Mouse (Mus musculus) neural tube, embryonic 13.5 days (tissue): ENCODE measurements around the gene Denr. TPM values are rescaled to one million over a fixed set of nuclear protein-coding genes. Genes with fewer than 3 reads are reported as not detected.

Experiments
- ATAC-seq: fragments of 200-750 bp; cut with Nextera tagmentation; 2 replicates; pipeline ENCODE4 v1.8.0; 2017; ENCODE audit warnings: low read depth, mild to moderate bottlenecking, moderate TSS enrichment, moderate library complexity
- H3K27ac ChIP-seq: fragments of 300-500 bp; sonication (generic); replicated peaks from 2 replicates; pipeline ENCODE4 v1.5.1; 2015; ENCODE audit warnings: moderate library complexity, mild to moderate bottlenecking, inconsistent platforms
- H3K27me3 ChIP-seq: fragments of 300-500 bp; sonication (generic); 2 replicates; pipeline ENCODE4 v1.6.1; 2015; ENCODE audit warnings: mild to moderate bottlenecking, inconsistent platforms
- H3K36me3 ChIP-seq: fragments of 300-500 bp; sonication (generic); 2 replicates; pipeline ENCODE4 v1.6.1; 2015; ENCODE audit warnings: mild to moderate bottlenecking, inconsistent platforms
- H3K4me1 ChIP-seq: fragments of 300-500 bp; sonication (generic); replicated peaks from 2 replicates; pipeline ENCODE4 v1.6.1; 2015; ENCODE audit warnings: inconsistent platforms
- H3K4me2 ChIP-seq: fragments of 300-500 bp; sonication (generic); 2 replicates; pipeline ENCODE4 v1.6.1; 2015; ENCODE audit warnings: inconsistent platforms, mild to moderate bottlenecking, moderate library complexity
- H3K4me3 ChIP-seq: fragments of 300-500 bp; sonication (generic); 2 replicates; pipeline ENCODE4 v1.5.1; 2015; ENCODE audit warnings: mild to moderate bottlenecking, inconsistent platforms
- H3K9ac ChIP-seq: fragments of 300-500 bp; sonication (generic); 2 replicates; pipeline ENCODE4 v1.6.1; 2015; ENCODE audit warnings: moderate library complexity, mild to moderate bottlenecking, inconsistent platforms
- H3K9me3 ChIP-seq: fragments of 300-500 bp; sonication (generic); 2 replicates; pipeline ENCODE4 v1.6.1; 2016; ENCODE audit warnings: inconsistent platforms
- WGBS: fragments of 180-500 bp; shearing (Covaris S2); methylation state at CpG from one replicate; pipeline ENCODE4 v1.1.7; 2015; 5-methylcytosine and 5-hydroxymethylcytosine counted together
- polyA plus RNA-seq: library from polyadenylated mRNA; unstranded; fragments of >200 nt; fragmentation: Nextera tagmentation; extraction: Ambion mirVana; gene quantifications from 2 replicates; pipeline ENCODE4 v1.2.1, GENCODE M21; 2015

Denr gene
- polyA plus RNA-seq, 1 experiment from 2014 or later, result 133 TPM

DNA sequence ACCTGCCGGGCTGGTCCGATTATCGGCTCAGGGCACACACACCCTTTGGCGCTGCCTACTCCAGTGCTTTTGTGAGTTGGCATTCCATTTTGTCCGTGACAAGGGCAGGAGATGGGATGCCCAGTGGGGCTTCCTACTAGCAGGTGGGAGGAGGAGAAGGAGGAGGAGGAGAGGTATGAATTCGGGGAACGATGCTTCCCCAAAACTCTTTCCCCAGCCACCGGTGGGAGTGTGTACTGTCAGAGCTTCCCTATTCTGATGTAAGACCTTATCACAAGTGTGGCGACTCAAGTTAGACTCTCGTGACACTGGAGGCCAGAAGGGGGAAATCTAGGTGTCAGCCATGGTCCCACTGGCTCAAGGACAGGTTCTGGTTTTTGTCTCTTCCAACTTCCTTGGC, 22.6 kb upstream of the Denr start:
- ATAC-seq, result no peak
- H3K36me3 ChIP-seq, result no peaks in the 10 kb centered on the region
- no peaks in the 10 kb centered on the region for H3K9me3 ChIP-seq
- no peak overlapping the region for H3K27ac ChIP-seq
- no peaks in the 10 kb centered on the region for H3K27me3 ChIP-seq
- no peaks in the 10 kb centered on the region for H3K4me1 ChIP-seq
- no peak overlapping the region for H3K4me3 ChIP-seq
- no peak overlapping the region for H3K4me2 ChIP-seq
- no peak overlapping the region for H3K9ac ChIP-seq
- WGBS, result 80% methylated on average over 10 of the region's 10 CpGs

DNA sequence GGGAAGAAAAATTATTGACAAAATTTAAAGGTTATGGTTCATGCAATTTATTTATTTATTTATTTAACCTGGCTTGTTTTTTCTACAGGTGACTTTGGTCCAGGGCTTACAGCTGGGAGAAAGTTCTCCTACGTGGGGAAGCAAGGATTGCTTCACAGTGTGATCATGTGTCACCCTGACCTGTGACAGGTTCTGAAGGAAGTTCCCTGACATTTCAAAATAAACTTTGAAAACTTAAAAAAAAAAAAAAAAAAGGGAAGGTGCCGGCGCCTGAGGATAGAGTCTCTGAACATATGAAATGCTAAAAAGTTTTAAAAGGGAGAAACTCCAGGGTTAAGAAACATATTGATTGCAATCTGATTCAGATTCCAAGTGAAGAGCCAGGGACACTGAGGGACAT, 20.6 kb upstream of the Denr start:
- Histone ChIP-seq H3K4me1 (no peaks in the 10 kb centered on the region), H3K9ac (no peak overlapping the region), H3K36me3 (no peaks in the 10 kb centered on the region), H3K4me2 (no peak overlapping the region), H3K4me3 (no peak overlapping the region), H3K27ac (no peak overlapping the region), H3K9me3 (no peaks in the 10 kb centered on the region), H3K27me3 (no peaks in the 10 kb centered on the region)
- ATAC-seq, result no peak
- WGBS, result 88% methylated on average over 3 of the region's 3 CpGs

DNA sequence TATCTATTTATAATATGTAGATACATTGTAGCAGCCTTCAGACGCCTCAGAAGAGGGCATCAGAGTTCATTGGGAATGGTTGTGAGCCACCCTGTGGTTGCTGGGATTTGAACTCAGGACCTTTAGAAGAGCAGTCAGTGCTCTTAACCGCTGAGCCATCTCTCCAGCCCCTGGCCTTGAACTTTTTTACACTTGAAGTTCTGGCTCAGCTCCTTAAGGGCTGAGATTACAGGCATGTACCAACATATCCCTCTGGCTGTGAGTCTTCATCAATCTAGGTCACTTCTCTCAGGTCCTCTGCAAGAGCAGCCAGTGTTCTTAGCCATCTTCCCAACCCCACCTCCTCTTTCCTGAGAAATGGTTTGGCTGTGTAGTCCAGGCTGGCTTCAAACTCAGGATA, 16.7 kb upstream of the Denr start:
- H3K27ac ChIP-seq, result no peak overlapping the region
- H3K27me3 ChIP-seq, result no peaks in the 10 kb centered on the region
- H3K4me1 ChIP-seq, result no peaks in the 10 kb centered on the region
- no peak overlapping the region for H3K4me2 ChIP-seq
- WGBS, result 74% methylated on average over 2 of the region's 2 CpGs
- no peaks in the 10 kb centered on the region for H3K9me3 ChIP-seq
- H3K9ac ChIP-seq, result no peak overlapping the region
- no peak overlapping the region for H3K4me3 ChIP-seq
- ATAC-seq, result no peak
- H3K36me3 ChIP-seq, result no peaks in the 10 kb centered on the region

GRCm38 (mm10) chr5:123890987-123891386, 16.0 kb upstream of the Denr start:
- Histone ChIP-seq H3K9ac (no peak overlapping the region), H3K4me1 (no peaks in the 10 kb centered on the region), H3K27ac (no peak overlapping the region), H3K36me3 (no peaks in the 10 kb centered on the region), H3K9me3 (no peaks in the 10 kb centered on the region), H3K4me2 (no peak overlapping the region), H3K4me3 (no peak overlapping the region), H3K27me3 (no peaks in the 10 kb centered on the region)
- ATAC-seq, result no peak
- 79% methylated on average over 5 of the region's 5 CpGs for WGBS

- Histone ChIP-seq H3K4me1 (no peaks in the 10 kb centered on the region), H3K9ac (no peak overlapping the region; the same call in 1 of the 2 replicates), H3K27me3 (no peaks in the 10 kb centered on the region), H3K4me2 (no peak overlapping the region), H3K36me3 (no peaks in the 10 kb centered on the region), H3K27ac (no peak overlapping the region), H3K4me3 (no peak overlapping the region), H3K9me3 (no peaks in the 10 kb centered on the region)
- ATAC-seq, result no peak
- WGBS, result 52% methylated on average over 6 of the region's 6 CpGs
Observed at GRCm38 (mm10) chr5:123891669-123892068, 15.3 kb upstream of the Denr start.

DNA sequence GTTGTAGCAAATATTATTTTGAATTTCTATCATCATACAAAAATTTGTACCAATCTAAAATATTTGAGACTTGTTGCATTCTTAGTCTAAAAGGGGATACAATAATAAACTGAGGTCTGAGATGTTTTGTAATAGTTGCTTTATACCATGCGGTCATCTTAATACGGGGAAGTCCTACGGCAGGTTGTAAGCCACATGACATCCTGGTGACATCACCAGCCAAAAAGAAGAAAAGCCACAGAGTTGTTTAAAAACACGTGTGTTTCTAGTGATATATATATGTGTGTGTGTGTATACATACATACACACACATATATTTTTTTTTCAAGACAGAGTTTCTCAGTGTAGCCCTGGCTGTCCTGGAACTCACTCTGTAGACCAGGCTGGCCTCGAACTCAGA, 13.5 kb upstream of the Denr start:
- no peaks in the 10 kb centered on the region for H3K27me3 ChIP-seq
- H3K4me1 ChIP-seq, result no peaks in the 10 kb centered on the region
- no peaks in the 10 kb centered on the region for H3K9me3 ChIP-seq
- H3K36me3 ChIP-seq, result no peaks in the 10 kb centered on the region
- H3K4me2 ChIP-seq, result no peak overlapping the region
- 91% methylated on average over 5 of the region's 5 CpGs for WGBS
- no peak for ATAC-seq
- H3K9ac ChIP-seq, result no peak overlapping the region
- no peak overlapping the region for H3K27ac ChIP-seq
- H3K4me3 ChIP-seq, result no peak overlapping the region

GRCm38 (mm10) chr5:123896395-123896794, 10.6 kb upstream of the Denr start:
- Histone ChIP-seq H3K36me3 (no peaks in the 10 kb centered on the region), H3K9me3 (no peaks in the 10 kb centered on the region), H3K4me3 (no peak overlapping the region), H3K9ac (no peak overlapping the region), H3K4me1 (no peaks in the 10 kb centered on the region), H3K27ac (no peak overlapping the region), H3K4me2 (no peak overlapping the region), H3K27me3 (no peaks in the 10 kb centered on the region)
- ATAC-seq, result no peak
- WGBS, result 84% methylated on average over 11 of the region's 11 CpGs

GRCm38 (mm10) chr5:123897352-123897751, 9.6 kb upstream of the Denr start:
- no peaks in the 10 kb centered on the region for H3K36me3 ChIP-seq

DNA sequence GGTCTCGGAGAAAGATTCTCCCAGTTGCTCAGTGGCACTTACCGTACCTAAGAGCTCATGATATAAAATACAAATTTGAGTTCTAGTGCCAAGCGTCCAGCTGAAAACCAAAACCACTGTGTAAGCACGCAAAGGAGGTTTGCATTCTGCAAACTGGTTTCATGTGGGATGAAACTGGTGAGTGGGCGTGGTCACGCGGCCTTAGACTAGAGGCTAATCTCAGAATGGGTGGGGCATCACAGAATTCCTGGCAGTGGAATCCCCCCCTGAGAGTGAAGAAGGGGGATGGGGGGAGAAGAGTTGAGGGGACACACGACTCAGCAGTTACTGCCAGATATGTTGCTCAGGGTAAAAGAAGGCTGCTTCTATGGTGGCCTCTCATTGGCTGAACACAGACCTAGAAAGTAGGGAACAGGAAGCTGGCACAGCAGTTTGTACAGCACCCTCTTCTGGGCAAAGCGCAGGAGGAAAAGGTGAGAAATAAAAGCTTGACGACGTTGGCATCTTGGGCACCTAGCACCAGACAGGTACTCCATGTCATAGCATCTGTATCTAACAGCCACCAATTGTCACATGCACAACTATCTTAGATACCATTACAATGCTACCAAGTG, 2.8 kb upstream of the Denr start:
- H3K4me3 ChIP-seq, result no peak overlapping the region
- H3K9ac ChIP-seq, result no peak overlapping the region
- 78% methylated on average over 11 of the region's 11 CpGs for WGBS
- no peaks in the 10 kb centered on the region for H3K27me3 ChIP-seq
- no peaks in the 10 kb centered on the region for H3K9me3 ChIP-seq
- no peak overlapping the region for H3K4me2 ChIP-seq
- H3K4me1 ChIP-seq, result peaks cover 17% of the 10 kb centered on the region
- peaks cover 9% of the 10 kb centered on the region for H3K36me3 ChIP-seq
- no peak for ATAC-seq
- no peak overlapping the region for H3K27ac ChIP-seq

More at GRCm38 (mm10) chr5:123897352-123897751, 9.6 kb upstream of the Denr start:
- Histone ChIP-seq H3K27ac (no peak overlapping the region), H3K9me3 (no peaks in the 10 kb centered on the region), H3K4me3 (no peak overlapping the region), H3K4me1 (no peaks in the 10 kb centered on the region), H3K9ac (no peak overlapping the region), H3K4me2 (no peak overlapping the region), H3K27me3 (no peaks in the 10 kb centered on the region)
- ATAC-seq, result no peak
- 87% methylated on average over 13 of the region's 13 CpGs for WGBS

DNA sequence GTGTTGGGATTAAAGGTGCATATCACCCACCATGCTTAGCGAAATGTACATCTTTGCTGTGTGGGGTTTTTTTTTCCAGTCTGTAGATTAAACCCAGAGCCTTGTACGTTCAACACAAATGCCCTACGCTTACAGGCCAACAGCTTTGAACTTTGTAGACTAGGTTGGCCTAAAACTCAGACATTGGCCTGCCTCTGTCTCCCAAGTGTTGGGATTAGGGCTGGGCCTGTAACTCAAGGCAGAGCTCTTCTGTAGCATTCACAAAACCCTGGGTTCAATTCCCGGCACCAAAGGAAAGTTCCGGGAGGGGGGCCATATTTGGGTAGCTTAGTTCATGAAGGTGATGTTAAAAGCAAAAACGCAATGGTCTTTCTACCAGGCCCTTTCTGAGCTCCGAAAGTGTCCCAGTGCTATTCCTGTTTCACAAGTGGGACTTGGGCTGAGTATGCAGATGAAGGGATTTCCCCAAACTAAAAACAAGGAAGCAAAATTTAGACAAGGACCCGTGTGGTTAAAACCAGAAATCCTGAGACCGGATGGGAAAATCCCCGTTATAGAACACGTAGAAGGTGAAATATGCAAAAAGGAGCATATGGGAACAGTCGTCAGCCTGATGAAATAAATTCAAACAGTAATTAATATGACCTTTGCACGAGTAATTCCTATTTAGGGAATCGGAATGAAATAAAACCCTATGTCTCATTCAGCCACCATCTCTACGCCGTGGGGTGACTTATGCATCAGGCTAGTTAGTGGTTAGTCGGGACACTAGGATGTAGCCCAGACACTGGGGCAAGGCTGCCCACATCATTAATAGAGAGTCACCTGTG, 614 bp upstream of the Denr start:
- peaks cover 30% of the 10 kb centered on the region for H3K36me3 ChIP-seq
- H3K4me1 ChIP-seq, result peaks cover 22% of the 10 kb centered on the region
- H3K27me3 ChIP-seq, result no peaks in the 10 kb centered on the region
- no peak overlapping the region for H3K27ac ChIP-seq
- H3K9ac ChIP-seq, result peak overlapping the region; percentile 57; the same call in 1 of the 2 replicates
- peak overlapping the region; percentile 51 for H3K4me2 ChIP-seq
- ATAC-seq, result no peak
- no peaks in the 10 kb centered on the region for H3K9me3 ChIP-seq
- 69% methylated on average over 17 of the region's 17 CpGs for WGBS
- H3K4me3 ChIP-seq, result peak overlapping the region; percentile 99

GRCm38 (mm10) chr5:123907631-123907977, 629 bp downstream of the Denr start:
- ATAC-seq, result peak; percentile 16; the same call in 1 of the 2 replicates
- Histone ChIP-seq H3K4me3 (peak overlapping the region; percentile 99), H3K4me1 (peaks cover 22% of the 10 kb centered on the region), H3K27me3 (no peaks in the 10 kb centered on the region), H3K27ac (peak overlapping the region; percentile 90), H3K4me2 (peak overlapping the region; percentile 97), H3K36me3 (peaks cover 43% of the 10 kb centered on the region), H3K9ac (peak overlapping the region; percentile 98), H3K9me3 (no peaks in the 10 kb centered on the region)
- WGBS, result 6% methylated on average over 10 of the region's 10 CpGs

GRCm38 (mm10) chr5:123914852-123915251, 7.9 kb downstream of the Denr start:
- H3K9me3 ChIP-seq, result no peaks in the 10 kb centered on the region
- no peak overlapping the region for H3K4me3 ChIP-seq
- no peaks in the 10 kb centered on the region for H3K27me3 ChIP-seq
- H3K4me2 ChIP-seq, result no peak overlapping the region
- H3K36me3 ChIP-seq, result peaks cover 94% of the 10 kb centered on the region
- no peak overlapping the region for H3K27ac ChIP-seq
- 91% methylated on average over 3 of the region's 3 CpGs for WGBS
- ATAC-seq, result no peak
- H3K9ac ChIP-seq, result no peak overlapping the region
- no peaks in the 10 kb centered on the region for H3K4me1 ChIP-seq
